Mouse (Mus musculus) brain, embryonic 14.5 days (tissue): ENCODE measurements around the gene Dmwd.

Experiments used
- CTCF ChIP-seq: fragments of 200-500 bp; IDR thresholded peaks from 2 replicates; pipeline ENCODE4 v1.5.1; 2012; ENCODE audit warnings: inconsistent platforms, mild to moderate bottlenecking, moderate library complexity, borderline replicate concordance; ENCODE audit not compliant: insufficient read depth, insufficient read length; ENCODE audit errors: extremely low read depth
- POLR2A ChIP-seq: fragments of 200-500 bp; IDR thresholded peaks from 2 replicates; pipeline ENCODE4 v1.6.1; 2012; ENCODE audit warnings: mild to moderate bottlenecking, inconsistent platforms, borderline replicate concordance; ENCODE audit not compliant: poor library complexity, insufficient read depth, insufficient read length, severe bottlenecking; ENCODE audit errors: extremely low read depth

GRCm38 (mm10) chr7:19104486-19104885, 28.5 kb downstream of the Dmwd start:
- TF ChIP-seq CTCF (no peak), POLR2A (no peak)
